Mouse (Mus musculus): ENCODE measurements around the gene Ndc1.

The Ndc1 gene

GRCm38 (mm10) chr4:107434356-107435237 is 67.0 kb downstream of the Ndc1 start, which contains the start of gene Glis1:
Gene Glis1, plus strand, starts transcription at chr4:107434591.
- in situ Hi-C loops (cut with MboI; ENCODE audit: low pct_unique_long_range_greater_than_20kb in 1 of 2, low sequenced_read_pairs in 2 of 2, unreplicated experiment in 1 of 2): loop anchor here in 1 of 2 experiments (25.0 kb wide), 1 partner anchor 228 kb away; no protein-coding TSS in a partner anchor

- in situ Hi-C loops (cut with MboI; ENCODE audit: low pct_unique_long_range_greater_than_20kb in 1 of 2, low sequenced_read_pairs in 2 of 2, unreplicated experiment in 1 of 2): loop anchor here in 1 of 2 experiments (25.0 kb wide), 1 partner anchor 227 kb away; no protein-coding TSS in a partner anchor
Observed at GRCm38 (mm10) chr4:107435238-107435946, 67.8 kb downstream of the Ndc1 start.

- in situ Hi-C loops (cut with MboI; ENCODE audit: low pct_unique_long_range_greater_than_20kb in 1 of 2, low sequenced_read_pairs in 2 of 2, unreplicated experiment in 1 of 2): loop anchor here in 1 of 2 experiments (25.0 kb wide), 1 partner anchor 226 kb away; no protein-coding TSS in a partner anchor
Observed at GRCm38 (mm10) chr4:107436476-107436875, 68.9 kb downstream of the Ndc1 start.

GRCm38 (mm10) chr4:107438741-107439140 is 71.2 kb downstream of the Ndc1 start:
- in situ Hi-C loops (cut with MboI; ENCODE audit: low pct_unique_long_range_greater_than_20kb in 1 of 2, low sequenced_read_pairs in 2 of 2, unreplicated experiment in 1 of 2): loop anchor here in 1 of 2 experiments (25.0 kb wide), 1 partner anchor 224 kb away; no protein-coding TSS in a partner anchor

- in situ Hi-C loops (cut with MboI; ENCODE audit: low pct_unique_long_range_greater_than_20kb in 1 of 2, low sequenced_read_pairs in 2 of 2, unreplicated experiment in 1 of 2): loop anchor here in 1 of 2 experiments (25.0 kb wide), 1 partner anchor 222 kb away; no protein-coding TSS in a partner anchor
Observed at GRCm38 (mm10) chr4:107440306-107440705, 72.7 kb downstream of the Ndc1 start.

GRCm38 (mm10) chr4:107442288-107442687 is 74.7 kb downstream of the Ndc1 start:
- in situ Hi-C loops (cut with MboI; ENCODE audit: low pct_unique_long_range_greater_than_20kb in 1 of 2, low sequenced_read_pairs in 2 of 2, unreplicated experiment in 1 of 2): loop anchor here in 1 of 2 experiments (25.0 kb wide), 1 partner anchor 220 kb away; no protein-coding TSS in a partner anchor

- in situ Hi-C loops (cut with MboI; ENCODE audit: low pct_unique_long_range_greater_than_20kb in 1 of 2, low sequenced_read_pairs in 2 of 2, unreplicated experiment in 1 of 2): loop anchor here in 1 of 2 experiments (25.0 kb wide), 1 partner anchor 219 kb away; no protein-coding TSS in a partner anchor
Observed at GRCm38 (mm10) chr4:107442891-107443483, 75.4 kb downstream of the Ndc1 start.

GRCm38 (mm10) chr4:107443621-107444020 is 76.0 kb downstream of the Ndc1 start:
- in situ Hi-C loops (cut with MboI; ENCODE audit: low pct_unique_long_range_greater_than_20kb in 1 of 2, low sequenced_read_pairs in 2 of 2, unreplicated experiment in 1 of 2): loop anchor here in 1 of 2 experiments (25.0 kb wide), 1 partner anchor 219 kb away; no protein-coding TSS in a partner anchor

GRCm38 (mm10) chr4:107448481-107448880 is 80.9 kb downstream of the Ndc1 start:
- in situ Hi-C loops (cut with MboI; ENCODE audit: low pct_unique_long_range_greater_than_20kb in 1 of 2, low sequenced_read_pairs in 2 of 2, unreplicated experiment in 1 of 2): loop anchor here in 1 of 2 experiments (25.0 kb wide), 1 partner anchor 214 kb away; no protein-coding TSS in a partner anchor

GRCm38 (mm10) chr4:107449519-107449918 is 81.9 kb downstream of the Ndc1 start:
- in situ Hi-C loops (cut with MboI; ENCODE audit: low pct_unique_long_range_greater_than_20kb in 1 of 2, low sequenced_read_pairs in 2 of 2, unreplicated experiment in 1 of 2): loop anchor here in 1 of 2 experiments (25.0 kb wide), 1 partner anchor 213 kb away; no protein-coding TSS in a partner anchor

GRCm38 (mm10) chr4:107452266-107453015 is 84.9 kb downstream of the Ndc1 start:
- in situ Hi-C loops (cut with MboI; ENCODE audit: low pct_unique_long_range_greater_than_20kb in 1 of 2, low sequenced_read_pairs in 2 of 2, unreplicated experiment in 1 of 2): no loop called here

GRCm38 (mm10) chr4:107453141-107453984 is 85.8 kb downstream of the Ndc1 start:
- in situ Hi-C loops (cut with MboI; ENCODE audit: low pct_unique_long_range_greater_than_20kb in 1 of 2, low sequenced_read_pairs in 2 of 2, unreplicated experiment in 1 of 2): no loop called here

- in situ Hi-C loops (cut with MboI; ENCODE audit: low pct_unique_long_range_greater_than_20kb in 1 of 2, low sequenced_read_pairs in 2 of 2, unreplicated experiment in 1 of 2): no loop called here
Observed at GRCm38 (mm10) chr4:107457602-107458001, 90.0 kb downstream of the Ndc1 start.

- in situ Hi-C loops (cut with MboI; ENCODE audit: low pct_unique_long_range_greater_than_20kb in 1 of 2, low sequenced_read_pairs in 2 of 2, unreplicated experiment in 1 of 2): no loop called here
Observed at GRCm38 (mm10) chr4:107458907-107459306, 91.3 kb downstream of the Ndc1 start.

- in situ Hi-C loops (cut with MboI; ENCODE audit: low pct_unique_long_range_greater_than_20kb in 1 of 2, low sequenced_read_pairs in 2 of 2, unreplicated experiment in 1 of 2): no loop called here
Observed at GRCm38 (mm10) chr4:107459461-107459860, 91.9 kb downstream of the Ndc1 start.

GRCm38 (mm10) chr4:107460468-107460867 is 92.9 kb downstream of the Ndc1 start:
- in situ Hi-C loops (cut with MboI; ENCODE audit: low pct_unique_long_range_greater_than_20kb in 1 of 2, low sequenced_read_pairs in 2 of 2, unreplicated experiment in 1 of 2): no loop called here

Data from mouse embryonic stem cell (cell line).